Mouse (Mus musculus): ENCODE measurements around the gene Map3k10.
"Not testable (repeated sequence)": the region's sequence is repeated elsewhere in the genome, so short reads cannot be mapped to it uniquely, and the experiment has no call there.

The Map3k10 gene

DNA sequence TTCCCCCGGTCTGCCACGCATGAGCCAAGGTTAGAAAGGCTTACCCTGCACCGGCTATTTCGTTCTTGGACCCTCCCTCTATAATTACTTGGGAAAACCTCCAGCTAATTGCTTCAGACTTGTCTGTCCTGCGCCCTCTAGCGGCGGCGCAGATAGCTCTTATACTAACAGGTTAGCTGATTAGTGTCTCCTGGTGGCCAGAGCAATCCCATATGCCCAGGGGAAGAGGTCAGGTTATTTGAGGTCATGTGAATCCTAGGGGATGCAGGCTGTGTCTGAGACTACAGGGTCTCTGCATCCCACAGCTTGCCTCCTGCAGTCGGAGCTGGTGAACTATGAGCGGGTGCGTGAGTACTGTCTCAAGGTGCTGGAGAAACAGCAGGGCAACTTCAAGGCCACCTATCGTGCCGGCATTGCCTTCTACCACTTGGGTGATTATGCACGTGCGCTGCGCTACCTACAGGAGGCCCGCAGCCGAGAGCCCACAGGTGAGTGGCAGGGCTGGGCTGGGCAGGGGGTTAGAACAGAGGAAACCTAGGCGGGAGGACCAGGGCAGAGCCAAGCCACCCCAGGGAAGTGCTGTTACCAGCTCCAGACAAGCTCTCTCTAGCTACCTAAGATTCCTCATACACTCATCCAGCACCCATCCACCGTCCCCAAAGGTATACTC is 19.7 kb downstream of the Map3k10 start:
- ATAC-seq (ENCODE audit: low TSS enrichment), result no peak

DNA sequence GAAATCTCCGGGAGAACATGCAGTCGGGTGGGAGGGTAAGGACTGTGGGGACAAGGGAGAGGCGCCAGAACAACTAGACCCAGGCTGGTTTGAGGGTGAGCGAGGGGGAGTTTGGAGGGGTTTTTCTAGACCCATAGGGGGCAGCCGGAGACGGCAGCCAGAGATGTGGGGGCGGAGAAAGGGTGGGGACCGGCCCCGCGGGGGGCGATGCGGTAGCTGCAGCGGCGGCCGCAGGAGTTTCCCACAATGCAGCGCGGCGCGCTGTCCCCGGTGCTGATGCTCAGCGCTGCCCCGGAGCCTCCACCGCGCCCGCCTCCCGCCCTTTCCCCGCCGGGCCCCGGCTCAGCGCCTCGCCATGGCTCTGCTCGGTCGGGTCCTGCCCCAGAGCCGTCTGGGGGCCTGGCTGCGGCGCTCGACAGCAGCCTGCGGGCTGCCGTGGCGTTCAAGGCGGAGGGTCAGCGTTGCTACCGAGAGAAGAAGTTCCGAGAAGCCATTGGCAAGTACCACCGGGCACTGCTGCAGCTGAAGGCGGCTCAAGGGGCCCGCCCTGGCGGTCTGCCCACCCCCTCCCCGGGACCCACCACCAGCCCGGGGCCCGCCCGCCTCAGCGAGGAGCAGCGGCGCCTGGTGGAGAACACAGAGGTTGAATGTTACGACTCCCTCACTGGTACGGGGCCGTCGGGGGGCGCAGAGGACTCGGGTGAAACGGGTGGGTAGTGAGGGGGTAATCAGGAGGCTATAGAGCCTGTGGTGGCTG is 20.5 kb downstream of the Map3k10 start, which contains the start of gene Ttc9b:
Gene Ttc9b, plus strand, starts transcription at position 235 of the 757 bp plus-strand sequence.
- peak; percentile 20 for ATAC-seq (ENCODE audit: low TSS enrichment)

DNA sequence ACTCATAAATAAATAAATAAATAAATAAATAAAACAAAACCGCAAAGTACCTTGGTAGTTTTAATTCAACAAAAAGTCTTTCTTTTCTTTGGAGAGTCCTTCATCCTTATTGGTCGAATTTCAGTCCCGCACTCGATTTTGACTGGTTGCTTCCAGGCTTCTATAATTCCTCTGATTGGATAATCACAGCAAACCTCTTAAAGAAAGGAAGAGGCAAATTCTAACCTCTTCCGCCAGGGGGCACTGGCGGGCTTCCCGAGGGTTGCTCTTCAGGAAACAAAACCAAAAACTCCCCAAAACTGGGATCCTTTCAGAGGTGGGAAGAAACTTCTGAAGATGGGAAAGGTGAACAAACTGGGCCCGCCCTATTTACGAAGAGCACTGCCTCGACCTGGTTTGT is 23.4 kb downstream of the Map3k10 start:
- ATAC-seq (ENCODE audit: low TSS enrichment), result 0 out of 2 replicates have a peak, but pooled peaks have one; percentile 45

DNA sequence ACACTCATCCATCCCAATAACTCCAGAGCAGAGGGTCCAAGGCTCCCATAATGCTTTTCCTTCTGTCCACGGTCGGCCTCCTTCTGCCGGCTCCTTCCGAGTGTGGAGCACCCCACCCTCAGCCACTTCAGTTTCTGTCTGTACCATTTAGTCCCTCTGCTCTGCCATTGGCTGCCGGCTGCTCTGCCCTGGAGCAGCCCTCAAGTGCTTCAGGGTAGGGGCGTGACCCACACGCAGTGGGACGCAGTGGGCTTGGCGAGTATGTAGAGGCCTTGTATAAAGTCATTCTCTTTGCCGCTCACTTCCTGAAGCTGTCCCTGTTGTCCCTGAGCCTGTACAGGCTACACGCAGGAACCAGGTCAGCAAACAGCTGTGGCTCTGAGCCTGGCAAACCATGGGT is 24.7 kb downstream of the Map3k10 start:
- ATAC-seq (ENCODE audit: low TSS enrichment), result no peak

DNA sequence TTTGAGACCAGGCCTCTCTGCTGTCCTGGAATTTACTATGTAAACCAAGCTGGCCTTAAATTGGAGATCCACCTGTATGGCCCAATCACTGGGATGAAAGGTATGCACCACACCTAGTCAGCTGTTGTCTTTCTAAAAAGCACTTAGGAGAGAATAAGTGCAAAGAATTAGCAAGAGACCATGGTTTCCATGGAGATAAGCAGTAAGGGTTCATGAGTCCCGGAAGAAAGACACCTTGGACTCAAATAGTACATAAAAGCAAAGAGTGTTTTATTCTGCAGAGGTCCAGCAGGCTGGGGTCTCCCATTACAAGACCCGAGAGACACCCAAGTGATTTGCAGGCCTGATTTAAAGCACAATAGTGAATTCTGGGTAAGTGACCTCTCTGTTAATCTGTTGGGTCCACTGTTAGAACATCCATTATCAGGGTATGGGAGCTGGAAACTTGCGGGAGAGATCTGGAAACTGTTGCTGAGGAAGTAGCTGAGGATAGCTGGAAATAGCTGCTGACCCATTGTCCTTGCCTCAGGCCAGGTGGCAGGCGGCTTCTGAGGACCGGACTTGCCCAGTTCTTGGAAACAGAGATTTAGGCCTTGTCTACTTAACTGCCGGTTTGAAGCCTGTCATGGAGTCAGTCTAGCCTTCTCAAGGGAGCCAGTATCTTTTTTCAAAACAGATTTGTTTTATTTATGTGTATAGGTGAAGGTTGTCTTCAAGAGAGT is 27.0 kb downstream of the Map3k10 start:
- ATAC-seq (ENCODE audit: low TSS enrichment), result no peak

DNA sequence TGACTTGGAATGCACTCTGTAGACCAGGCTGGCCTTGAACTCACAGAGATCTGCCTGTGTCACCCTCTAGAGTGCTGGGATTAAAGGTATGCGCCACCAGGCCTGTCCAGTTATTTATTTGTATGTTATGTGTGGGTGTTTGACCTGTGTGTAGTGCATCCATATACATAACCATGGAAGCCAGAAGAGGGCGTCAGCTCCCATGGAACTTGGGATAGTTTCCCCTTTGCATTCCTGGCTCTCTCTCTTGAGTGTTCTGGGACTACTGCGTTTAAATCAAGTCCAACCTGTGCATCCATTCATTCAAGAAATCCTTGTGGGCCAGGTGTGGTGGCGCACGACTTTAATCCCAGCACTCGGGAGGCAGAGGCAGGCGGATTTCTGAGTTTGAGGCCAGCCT is 27.9 kb downstream of the Map3k10 start:
- ATAC-seq (ENCODE audit: low TSS enrichment), result no peak

DNA sequence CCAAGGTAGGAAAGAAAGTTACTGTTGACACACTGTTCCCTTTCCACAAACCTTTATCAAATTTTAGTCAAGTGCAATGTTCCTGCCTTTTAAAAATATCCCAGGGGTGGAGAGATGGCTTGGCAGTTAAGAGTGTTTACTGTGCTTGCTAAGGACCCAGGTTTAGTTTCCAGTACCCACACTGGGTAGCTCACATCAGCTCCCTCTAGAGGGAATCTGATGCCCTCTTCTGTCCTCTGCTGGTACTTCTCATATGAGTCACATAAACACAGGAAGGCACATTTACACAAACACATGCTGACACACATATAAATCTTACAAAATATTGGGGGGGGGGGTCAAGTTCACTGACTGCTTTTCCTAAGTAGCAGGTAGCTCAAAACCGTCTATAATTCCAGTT is 29.9 kb downstream of the Map3k10 start:
- no peak for ATAC-seq (ENCODE audit: low TSS enrichment)

DNA sequence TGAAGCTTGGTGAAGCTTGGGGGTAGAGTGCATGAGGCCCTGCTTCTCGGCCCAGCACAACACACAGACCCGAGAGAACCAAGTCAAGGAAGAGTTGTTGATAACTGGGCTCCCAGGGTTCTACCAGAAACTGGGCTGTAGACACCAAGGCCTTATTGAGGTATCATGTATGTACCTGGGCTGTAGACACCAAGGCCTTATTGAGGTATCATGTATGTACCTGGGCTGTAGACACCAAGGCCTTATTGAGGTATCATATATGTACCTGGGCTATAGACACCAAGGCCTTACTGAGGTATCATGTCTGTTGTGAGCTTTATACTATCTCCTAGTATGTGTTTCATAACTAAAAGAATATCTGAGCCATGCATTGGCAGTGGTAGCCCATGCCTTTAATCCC is 39.3 kb downstream of the Map3k10 start:
- not testable (repeated sequence) for ATAC-seq (ENCODE audit: low TSS enrichment)

DNA sequence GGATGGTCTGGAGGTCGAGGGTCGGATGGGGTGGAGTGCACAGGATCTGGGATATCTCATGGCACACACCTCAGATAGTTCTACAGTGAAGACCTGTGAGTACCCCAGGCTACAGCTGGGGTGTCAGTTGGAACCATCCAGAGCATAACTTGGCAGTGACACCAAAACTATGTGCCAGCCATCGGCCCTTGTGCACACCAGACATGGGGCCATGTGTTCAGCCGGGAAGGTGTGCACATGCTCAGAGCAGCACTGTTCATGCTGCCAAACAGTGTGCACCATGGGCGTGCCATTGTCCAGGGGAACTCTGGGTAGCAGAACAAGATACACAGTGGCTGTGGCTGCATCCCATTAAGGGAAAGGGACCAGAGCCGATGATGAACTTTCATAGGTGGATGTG is 39.7 kb downstream of the Map3k10 start:
- ATAC-seq (ENCODE audit: low TSS enrichment), result no peak

DNA sequence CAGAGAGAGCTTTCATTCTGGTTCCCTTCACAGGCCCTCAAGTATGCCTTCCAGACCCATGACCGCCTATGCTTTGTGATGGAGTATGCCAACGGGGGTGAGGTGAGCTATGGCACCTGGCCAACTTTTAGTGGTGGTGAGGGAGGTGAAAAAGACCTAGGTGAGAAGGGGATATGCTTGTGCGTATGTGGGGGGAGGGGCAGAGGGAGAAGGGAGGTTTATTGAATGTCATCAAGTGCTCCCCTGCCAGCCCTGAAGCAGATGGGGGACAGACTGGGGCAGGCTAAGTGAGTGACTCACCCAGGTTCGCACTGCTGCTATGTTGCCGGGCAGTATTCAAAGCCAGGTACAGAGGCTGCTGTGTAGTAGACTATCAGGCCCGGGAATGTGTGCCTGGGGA is 41.2 kb downstream of the Map3k10 start:
- ATAC-seq (ENCODE audit: low TSS enrichment), result no peak

DNA sequence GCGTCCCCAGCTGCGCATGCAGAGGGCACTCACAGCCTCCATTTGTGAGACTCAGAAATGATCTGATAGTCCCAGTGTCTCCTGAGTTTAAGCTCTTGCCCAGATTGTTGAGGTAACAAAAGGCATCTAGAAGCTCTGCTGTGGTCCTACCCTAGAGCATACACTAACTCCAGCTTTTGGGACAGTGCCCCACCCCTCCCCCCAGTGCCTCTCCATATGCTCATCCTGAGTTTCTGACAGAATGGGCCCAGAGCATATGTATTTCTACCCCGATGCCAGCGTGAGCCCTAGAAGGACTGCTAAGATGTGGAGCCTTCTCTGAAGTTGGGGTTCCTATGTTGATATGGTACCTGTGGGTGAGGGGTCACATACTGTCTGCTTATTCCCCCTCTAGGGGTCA is 43.0 kb downstream of the Map3k10 start:
- ATAC-seq (ENCODE audit: low TSS enrichment), result no peak

DNA sequence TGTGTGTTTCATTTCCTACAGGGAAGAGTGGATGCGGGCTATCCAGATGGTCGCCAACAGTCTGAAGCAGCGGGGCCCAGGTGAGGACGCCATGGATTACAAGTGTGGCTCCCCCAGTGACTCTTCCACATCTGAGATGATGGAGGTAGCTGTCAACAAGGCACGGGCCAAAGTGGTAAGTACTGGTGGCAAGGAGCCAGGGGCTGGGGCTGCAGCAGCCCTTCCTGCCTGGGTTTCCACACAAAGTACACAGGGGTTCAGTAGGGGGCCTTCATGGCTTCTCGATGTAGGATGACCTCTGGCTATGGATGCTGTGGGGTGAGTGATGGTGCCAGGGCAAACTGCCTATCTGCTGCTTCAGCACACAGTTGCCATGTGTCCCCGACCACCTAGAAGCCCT is 45.6 kb downstream of the Map3k10 start:
- not testable (repeated sequence) for ATAC-seq (ENCODE audit: low TSS enrichment)

DNA sequence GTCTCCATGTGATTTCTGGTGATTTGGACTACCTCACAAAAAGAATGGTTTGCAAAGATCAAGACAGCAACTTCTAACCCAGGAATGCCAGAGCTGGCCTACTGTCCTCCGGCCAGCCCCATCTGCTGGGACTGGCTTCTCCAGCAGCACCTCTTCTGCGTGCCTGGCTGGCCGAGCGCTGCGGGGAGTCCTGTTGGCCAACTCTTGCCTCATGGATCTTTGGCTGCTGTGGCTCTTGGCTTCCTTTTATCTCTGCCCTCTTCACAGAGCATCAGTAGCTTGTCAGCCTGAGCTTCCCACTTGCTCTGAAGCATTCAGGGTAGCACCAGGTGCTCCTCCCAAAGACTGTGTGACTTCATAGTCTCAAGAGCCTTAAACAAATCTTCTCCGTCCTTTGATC is 46.2 kb downstream of the Map3k10 start:
- no peak for ATAC-seq (ENCODE audit: low TSS enrichment)

DNA sequence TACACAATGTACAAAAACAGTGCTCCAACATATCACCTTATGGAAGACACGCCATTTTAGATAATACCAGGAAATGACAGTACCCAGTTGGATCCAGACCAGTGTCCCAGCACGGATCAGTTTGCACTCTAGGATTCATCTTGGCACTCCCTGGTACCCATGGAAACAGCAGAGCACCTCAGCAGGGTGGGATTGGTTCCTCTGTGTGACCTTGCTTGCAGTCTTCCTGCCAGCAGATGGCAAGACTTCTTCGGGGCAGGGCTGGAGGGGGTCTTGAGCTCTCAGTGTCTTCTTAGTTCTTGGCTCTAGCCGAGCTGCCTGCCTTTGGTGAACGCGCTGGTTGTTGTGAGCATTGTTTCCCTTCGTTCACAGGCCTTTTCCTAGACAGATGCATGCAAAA is 46.7 kb downstream of the Map3k10 start:
- no peak for ATAC-seq (ENCODE audit: low TSS enrichment)

DNA sequence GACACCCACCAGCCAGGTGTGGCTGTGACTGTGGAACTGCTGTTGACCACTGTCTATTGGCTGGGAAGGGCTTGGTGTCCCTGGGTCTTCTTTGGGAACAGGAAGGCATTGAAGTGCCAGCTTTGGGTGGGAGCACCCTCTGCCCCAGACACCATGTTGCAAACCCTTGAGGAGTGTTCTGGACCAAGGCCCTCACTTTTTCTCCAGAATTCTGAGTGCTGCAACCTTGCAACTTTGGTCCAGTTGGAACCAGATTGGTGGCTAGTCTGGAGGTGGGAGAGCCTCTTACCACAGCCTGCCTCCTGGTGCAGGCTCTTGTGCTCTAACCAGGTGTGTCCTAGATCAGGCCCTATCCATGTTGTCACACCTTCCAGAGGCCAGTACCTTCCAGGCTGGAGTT is 49.4 kb downstream of the Map3k10 start:
- no peak for ATAC-seq (ENCODE audit: low TSS enrichment)

DNA sequence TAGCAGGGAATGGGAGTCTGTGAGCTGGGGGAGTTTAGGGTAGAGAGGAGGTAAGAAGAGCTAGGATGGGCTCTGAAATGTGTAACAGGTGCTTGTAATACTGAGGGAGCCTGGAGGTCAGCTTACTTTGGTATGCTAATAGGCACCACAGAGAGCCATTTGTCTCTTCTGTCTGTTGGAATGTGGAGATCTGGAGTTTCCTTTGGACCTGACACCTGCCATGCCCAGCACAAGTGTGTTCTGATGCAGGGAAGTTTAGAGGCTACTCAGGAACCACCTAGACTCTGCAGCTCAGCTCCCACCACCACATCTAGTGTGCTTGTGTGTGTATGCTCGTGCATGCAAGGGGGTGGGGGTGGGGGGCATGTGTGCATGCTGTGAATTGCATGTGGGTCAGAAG is 52.2 kb downstream of the Map3k10 start:
- no peak for ATAC-seq (ENCODE audit: low TSS enrichment)

DNA sequence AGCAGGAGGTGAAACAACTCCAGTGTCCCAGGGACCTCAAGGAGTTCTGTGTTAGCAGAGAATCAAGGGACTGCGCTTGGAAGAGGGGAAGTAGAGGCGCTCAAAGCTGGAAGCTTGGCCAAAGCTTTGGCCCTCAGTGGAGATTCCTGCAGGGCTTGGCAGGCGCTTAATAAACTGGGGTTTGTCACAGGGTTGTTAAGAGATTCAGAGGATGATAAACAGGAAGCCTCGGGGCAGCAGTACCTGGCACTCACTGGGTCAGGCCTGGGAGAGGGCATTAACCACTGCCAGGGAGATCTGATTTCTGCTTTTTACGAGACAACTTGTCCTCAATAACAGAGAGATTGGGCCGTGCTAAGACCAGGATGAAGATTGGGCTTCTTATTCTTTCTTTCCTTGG is 53.4 kb downstream of the Map3k10 start:
- ATAC-seq (ENCODE audit: low TSS enrichment), result peak; percentile 56; the same call in 1 of the 2 replicates

DNA sequence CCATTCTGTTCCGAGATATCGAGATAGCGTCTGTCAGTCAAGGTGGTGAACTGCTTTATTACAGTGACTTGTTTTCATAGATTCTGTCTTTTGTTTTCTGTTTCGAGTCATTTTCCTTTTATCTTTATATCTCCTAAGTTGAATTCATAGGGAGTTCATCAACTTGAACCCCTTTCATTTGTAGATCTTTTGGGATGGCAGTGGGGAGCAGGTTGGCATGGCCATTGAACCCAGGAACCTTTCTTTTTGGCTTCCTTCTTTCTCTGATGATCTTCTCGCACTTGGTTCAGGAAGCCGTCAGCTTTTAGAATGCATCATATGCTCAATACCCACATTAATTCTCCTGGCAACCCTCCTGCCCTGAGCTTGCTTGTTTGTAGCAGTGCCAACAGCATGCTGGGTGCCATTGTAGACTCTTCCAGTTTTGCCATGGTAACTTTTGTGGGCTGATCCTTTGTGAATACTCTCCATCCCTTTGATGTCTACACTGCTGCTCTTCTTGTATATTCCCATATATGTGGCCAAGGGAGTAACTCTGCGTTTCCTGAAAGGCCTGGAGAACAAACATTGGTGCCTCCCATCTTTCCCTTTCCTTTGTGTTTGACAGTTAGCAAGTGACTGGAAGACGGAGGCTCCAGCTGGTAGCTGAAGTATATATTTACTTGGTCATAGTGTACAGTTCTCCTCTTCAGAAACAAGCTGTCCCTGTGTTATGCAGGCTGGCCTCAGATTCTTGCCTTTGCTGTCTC is 60.5 kb downstream of the Map3k10 start:
- ATAC-seq (ENCODE audit: low TSS enrichment), result 0 out of 2 replicates have a peak, but pooled peaks have one; percentile 39

DNA sequence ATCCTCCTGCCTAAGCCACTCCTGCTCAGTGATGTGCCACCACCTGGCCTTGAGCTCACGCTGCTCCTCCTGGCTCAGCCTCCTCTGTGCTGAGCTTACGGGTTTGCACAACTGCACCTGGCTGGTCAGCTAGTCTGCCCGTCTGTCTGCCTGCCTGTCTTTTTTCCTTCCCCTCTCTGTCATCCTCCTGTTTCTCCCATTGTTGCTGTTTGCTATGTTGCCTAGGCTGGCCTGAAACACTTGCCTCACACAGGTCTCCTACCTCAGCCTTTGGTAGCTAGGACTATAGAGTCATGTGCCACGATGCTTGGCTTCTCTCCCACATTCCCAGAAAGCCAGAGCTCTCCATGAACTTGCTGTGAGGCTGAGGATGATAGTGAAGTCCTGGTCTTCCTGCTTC is 61.5 kb downstream of the Map3k10 start:
- no peak for ATAC-seq (ENCODE audit: low TSS enrichment)

DNA sequence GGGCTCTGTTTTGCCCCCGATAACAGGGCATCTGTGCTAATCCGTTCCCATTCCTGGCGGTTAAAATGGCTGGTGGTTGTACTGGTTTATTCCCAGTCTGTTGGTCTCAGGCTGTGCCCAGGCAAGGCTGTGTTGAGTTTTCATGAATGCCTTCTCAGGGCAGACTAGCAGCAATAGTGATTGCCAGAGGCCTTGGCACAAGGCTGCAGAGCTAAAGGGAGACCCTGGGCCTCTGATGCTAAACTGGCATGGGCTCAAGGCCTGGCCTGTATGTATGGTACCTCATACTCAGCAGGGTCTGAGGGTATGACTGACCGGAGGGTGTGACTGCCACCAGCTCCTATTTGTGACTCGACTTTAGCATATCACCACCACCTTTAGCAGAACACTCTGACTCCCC is 63.5 kb downstream of the Map3k10 start:
- no peak for ATAC-seq (ENCODE audit: low TSS enrichment)

DNA sequence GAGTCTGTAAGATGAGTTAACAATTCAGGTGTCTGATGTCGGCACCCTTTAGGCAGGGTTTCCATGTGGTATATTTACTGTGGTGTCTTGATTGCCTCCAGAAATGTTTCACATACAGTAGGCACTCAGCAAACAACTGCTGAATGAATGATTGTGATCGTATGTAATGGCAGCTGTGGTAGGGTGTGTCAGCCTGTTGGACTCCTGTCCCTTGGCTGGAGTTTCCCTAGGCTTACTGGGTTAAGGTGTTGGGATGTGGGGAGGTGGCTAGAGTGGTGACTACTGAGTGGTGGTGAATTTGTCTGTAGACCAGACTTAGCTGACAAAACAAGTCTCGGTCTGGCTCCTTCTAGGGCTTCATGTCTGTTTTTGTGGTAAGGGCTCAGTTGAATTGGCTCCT is 64.0 kb downstream of the Map3k10 start:
- ATAC-seq (ENCODE audit: low TSS enrichment), result no peak

DNA sequence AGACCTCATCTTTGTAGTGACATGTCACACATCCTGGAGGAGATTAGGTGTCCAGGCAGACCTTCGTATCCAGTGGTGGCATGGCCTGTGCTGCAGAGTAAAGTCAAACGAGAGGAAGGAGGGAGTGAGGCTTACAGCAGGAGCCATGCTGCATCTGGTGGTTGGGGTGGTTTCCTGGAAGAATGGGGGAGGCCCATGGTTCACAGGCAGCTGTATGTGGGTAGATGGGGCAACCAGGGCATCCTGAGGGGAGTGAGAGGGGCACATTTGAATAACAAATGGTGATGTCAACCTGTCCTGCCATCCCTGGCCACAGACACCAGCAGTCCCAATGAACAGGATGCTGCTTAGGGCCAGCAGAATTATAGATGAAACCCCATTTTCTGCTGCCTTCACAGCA is 64.7 kb downstream of the Map3k10 start:
- ATAC-seq (ENCODE audit: low TSS enrichment), result no peak

Measured in frontal cortex, adult (tissue).